Mouse (Mus musculus) hindbrain, embryonic 11.5 days (tissue): ENCODE results near the gene 1700109H08Rik. TPM values are rescaled to one million over a fixed set of nuclear protein-coding genes. Genes with fewer than 3 reads are reported as not detected.

Source experiments
- ATAC-seq: fragments of 200-750 bp; cut with Nextera tagmentation; 2 replicates; pipeline ENCODE4 v1.8.0; 2017; ENCODE audit warnings: mild to moderate bottlenecking, moderate TSS enrichment, moderate library complexity; ENCODE audit not compliant: low FRiP score
- DNase-seq: peaks from one replicate; pipeline ENCODE4 v3.0.0-alpha.2; 2015; ENCODE audit warnings: low spot score
- H3K27ac ChIP-seq: fragments of 300-500 bp; sonication (generic); 2 replicates; pipeline ENCODE4 v1.5.1; 2014; ENCODE audit warnings: mild to moderate bottlenecking, low read depth, low read length
- H3K27me3 ChIP-seq: fragments of 300-500 bp; sonication (generic); 2 replicates; pipeline ENCODE4 v1.6.1; 2014; ENCODE audit warnings: mild to moderate bottlenecking, low read length, moderate library complexity, mixed read lengths; ENCODE audit not compliant: control insufficient read depth, insufficient read depth
- H3K36me3 ChIP-seq: fragments of 300-500 bp; sonication (generic); 2 replicates; pipeline ENCODE4 v1.6.1; 2014; ENCODE audit warnings: mild to moderate bottlenecking, low read length, moderate library complexity, mixed read lengths; ENCODE audit not compliant: control insufficient read depth, insufficient read depth
- H3K4me1 ChIP-seq: fragments of 300-500 bp; sonication (generic); replicated peaks from 2 replicates; pipeline ENCODE4 v1.6.1; 2014; ENCODE audit warnings: low read length, mixed read lengths; ENCODE audit not compliant: control insufficient read depth, insufficient read depth
- H3K4me2 ChIP-seq: fragments of 300-500 bp; sonication (generic); replicated peaks from 2 replicates; pipeline ENCODE4 v1.6.1; 2014; ENCODE audit warnings: mild to moderate bottlenecking, low read depth, low read length
- H3K4me3 ChIP-seq: fragments of 300-500 bp; sonication (generic); 2 replicates; pipeline ENCODE4 v1.5.1; 2014; ENCODE audit warnings: low read depth, low read length
- H3K9ac ChIP-seq: fragments of 300-500 bp; sonication (generic); 2 replicates; pipeline ENCODE4 v1.6.1; 2014; ENCODE audit warnings: low read depth, low read length
- H3K9me3 ChIP-seq: fragments of 300-500 bp; sonication (generic); 2 replicates; pipeline ENCODE4 v1.6.1; 2016; ENCODE audit warnings: low read length; ENCODE audit not compliant: control insufficient read depth
- whole genome bisulfite sequencing: fragments of 180-500 bp; shearing (Covaris S2); extraction: QIAGEN DNeasy Blood & Tissue Kit; methylation state at CpG from one replicate; pipeline ENCODE4 v1.1.7; 2014; 5-methylcytosine and 5-hydroxymethylcytosine counted together
- polyA plus RNA-seq: library from polyadenylated mRNA; unstranded; fragments of >200 nt; fragmentation: Nextera tagmentation; extraction: Ambion mirVana; gene quantifications from 2 replicates; pipeline ENCODE4 v1.2.1, GENCODE M21; 2014

Gene 1700109H08Rik
- polyA plus RNA-seq, 1 experiment from 2014 or later, result 5.1 TPM

DNA sequence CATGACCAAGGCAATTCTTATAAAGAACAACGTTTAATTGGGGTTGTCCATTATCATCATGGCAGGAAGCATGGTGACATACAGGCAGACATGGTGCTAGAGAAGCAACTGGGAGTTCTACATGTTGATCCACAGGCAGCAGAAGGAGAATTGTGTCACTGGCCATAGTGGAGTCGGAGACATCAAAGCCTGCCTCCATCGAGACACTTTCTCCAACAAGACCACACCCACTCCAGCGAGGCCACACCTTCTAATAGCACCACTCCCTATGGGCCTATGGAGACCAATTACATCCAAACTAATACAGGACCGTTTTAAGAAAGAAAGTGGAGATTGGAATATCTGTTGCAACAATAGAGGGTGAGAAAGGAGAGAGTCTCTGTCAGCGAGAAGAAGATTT is 29.5 kb upstream of the 1700109H08Rik start:
- DNase-seq (no peak), ATAC-seq (no peak)
- Histone ChIP-seq H3K9ac (no peak overlapping the region), H3K36me3 (0 out of 2 replicates have a peak, but pooled peaks cover under 1% of the 10 kb centered on the region), H3K4me2 (no peak overlapping the region), H3K4me3 (no peak overlapping the region), H3K9me3 (no peaks in the 10 kb centered on the region), H3K27me3 (no peaks in the 10 kb centered on the region), H3K27ac (no peak overlapping the region), H3K4me1 (no peaks in the 10 kb centered on the region)
- WGBS, result 83% methylated on average over 6 of the region's 6 CpGs

DNA sequence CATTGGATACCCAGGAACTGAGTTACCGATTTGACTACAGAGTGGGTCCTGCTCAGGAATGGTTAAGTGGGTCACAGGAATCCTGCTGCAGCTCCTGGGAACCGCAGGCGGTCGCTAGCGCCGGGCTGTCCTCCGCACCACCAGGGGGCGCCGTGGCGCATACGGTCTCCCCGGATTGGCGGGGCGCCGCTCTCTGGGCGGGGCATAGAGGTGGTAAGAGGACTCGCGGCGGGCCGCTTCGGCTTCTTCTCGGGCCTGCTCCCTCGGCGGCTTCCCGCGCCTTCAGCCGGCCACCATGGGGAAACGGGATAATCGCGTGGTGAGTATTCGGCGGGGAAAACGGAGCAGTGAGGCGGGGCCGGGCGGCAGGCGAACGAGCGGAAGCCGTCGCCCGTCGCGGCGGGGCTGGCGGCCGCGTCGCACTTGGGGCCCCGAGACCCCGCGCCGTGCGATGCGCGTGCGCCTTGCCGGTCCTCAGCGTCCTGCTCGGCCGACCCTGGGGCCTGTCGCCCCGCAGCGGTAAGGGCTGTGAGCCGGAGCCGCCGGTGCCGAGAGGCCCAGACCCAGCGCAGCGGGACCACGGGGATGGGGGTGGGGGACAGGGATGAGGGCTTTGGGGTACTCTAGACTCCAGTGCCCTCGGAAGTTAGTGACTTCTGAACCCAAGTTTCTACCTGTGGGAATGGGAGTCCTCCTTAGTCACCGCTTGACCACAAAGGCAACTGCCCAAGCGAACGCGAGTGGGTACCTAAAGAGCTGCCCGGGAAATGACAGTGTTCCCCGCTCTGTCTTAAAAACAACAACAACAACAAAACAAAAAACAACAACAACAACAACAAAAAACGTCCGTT is 27.5 kb upstream of the 1700109H08Rik start, which contains the start of gene Fam133b:
Gene Fam133b (plus strand): TSS at position 205 of the 851 bp plus-strand sequence.
- WGBS, result under 1% methylated on average over 59 of the region's 80 CpGs
- Histone ChIP-seq H3K27ac (peak within 1 kb of the TSS; percentile 79), H3K9ac (peak within 1 kb of the TSS; percentile 95), H3K4me3 (peak within 1 kb of the TSS; percentile 89), H3K4me2 (peak within 1 kb of the TSS; percentile 52), H3K27me3 (no peaks in the 10 kb centered on the region), H3K36me3 (0 out of 2 replicates have a peak, but pooled peaks cover 2% of the 10 kb centered on the region), H3K9me3 (no peaks in the 10 kb centered on the region), H3K4me1 (no peaks in the 10 kb centered on the region)
- DNase-seq, result peak; percentile 98
- peak; percentile 98 for ATAC-seq

DNA sequence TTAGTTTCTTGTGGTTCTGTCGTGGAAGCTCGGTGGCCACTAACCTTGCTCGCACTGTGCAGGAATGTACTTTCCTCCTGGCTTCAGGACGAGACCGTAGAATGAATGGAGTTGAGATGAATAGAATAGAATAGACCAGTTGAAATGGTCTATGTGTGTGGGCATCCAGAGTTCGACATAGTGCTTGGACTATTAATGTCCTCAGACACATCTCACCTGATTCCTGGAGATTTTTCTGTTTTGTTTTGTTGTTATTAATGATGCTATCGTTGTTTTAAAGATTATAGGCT is 26.9 kb upstream of the 1700109H08Rik start:
- Histone ChIP-seq H3K4me2 (peak overlapping the region; percentile 52), H3K27ac (no peak overlapping the region), H3K9me3 (no peaks in the 10 kb centered on the region), H3K36me3 (0 out of 2 replicates have a peak, but pooled peaks cover 2% of the 10 kb centered on the region), H3K4me3 (peak overlapping the region; percentile 89), H3K9ac (peak overlapping the region; percentile 95), H3K4me1 (no peaks in the 10 kb centered on the region), H3K27me3 (no peaks in the 10 kb centered on the region)
- peak; percentile 31; the same call in 1 of the 2 replicates for ATAC-seq
- 12% methylated on average over 7 of the region's 7 CpGs for WGBS
- no peak for DNase-seq

DNA sequence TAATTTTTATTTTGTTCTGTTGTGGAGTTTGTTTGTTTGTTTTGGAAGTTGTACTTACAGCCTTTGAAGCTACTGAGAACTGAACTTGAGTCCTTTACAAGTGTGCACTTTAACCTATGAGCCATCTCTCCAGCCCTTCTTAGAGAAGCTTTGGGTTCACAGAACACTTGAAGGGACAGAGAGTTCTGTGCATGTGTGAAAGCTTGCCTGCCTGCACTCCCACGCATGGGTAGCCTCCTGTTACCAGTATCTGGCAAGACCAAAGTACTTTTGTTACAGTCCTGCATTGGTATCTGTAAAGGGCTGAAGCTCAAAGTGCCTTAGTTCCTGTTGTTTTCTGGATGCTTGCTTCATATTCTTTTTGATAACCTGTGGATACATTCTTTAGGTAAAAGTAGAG is 25.1 kb upstream of the 1700109H08Rik start:
- H3K36me3 ChIP-seq, result 0 out of 2 replicates have a peak, but pooled peaks cover 2% of the 10 kb centered on the region
- no peak overlapping the region for H3K27ac ChIP-seq
- no peak overlapping the region for H3K4me3 ChIP-seq
- H3K4me1 ChIP-seq, result no peaks in the 10 kb centered on the region
- no peaks in the 10 kb centered on the region for H3K27me3 ChIP-seq
- DNase-seq (no peak), ATAC-seq (no peak)
- no peaks in the 10 kb centered on the region for H3K9me3 ChIP-seq
- WGBS, result 91% methylated on average over 1 of the region's 1 CpGs
- no peak overlapping the region for H3K4me2 ChIP-seq
- no peak overlapping the region for H3K9ac ChIP-seq

DNA sequence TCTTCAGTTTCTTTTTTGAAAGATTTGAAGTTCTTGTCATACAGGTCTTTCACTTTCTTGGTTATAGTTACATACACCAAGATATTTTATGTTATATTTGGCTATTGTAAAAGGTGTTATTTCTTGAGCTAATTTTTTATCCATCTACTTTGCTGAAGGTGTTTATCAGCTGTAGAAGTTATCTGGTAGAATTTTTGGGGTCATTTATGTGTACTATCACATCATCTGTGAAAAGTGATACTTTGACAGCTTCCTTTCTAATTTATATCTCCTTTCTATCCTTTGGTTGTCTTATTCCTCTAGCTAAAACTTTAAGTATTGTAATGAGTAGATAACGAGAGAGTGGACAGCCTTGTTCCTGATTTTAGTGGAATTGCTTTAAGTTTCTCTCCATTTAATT is 19.9 kb upstream of the 1700109H08Rik start:
- Histone ChIP-seq H3K27ac (no peak overlapping the region), H3K9me3 (no peaks in the 10 kb centered on the region), H3K36me3 (0 out of 2 replicates have a peak, but pooled peaks cover 2% of the 10 kb centered on the region), H3K9ac (no peak overlapping the region), H3K4me1 (no peaks in the 10 kb centered on the region), H3K4me2 (no peak overlapping the region), H3K27me3 (no peaks in the 10 kb centered on the region), H3K4me3 (no peak overlapping the region)
- no peak for ATAC-seq
- 97% methylated on average over 1 of the region's 1 CpGs for WGBS
- no peak for DNase-seq

DNA sequence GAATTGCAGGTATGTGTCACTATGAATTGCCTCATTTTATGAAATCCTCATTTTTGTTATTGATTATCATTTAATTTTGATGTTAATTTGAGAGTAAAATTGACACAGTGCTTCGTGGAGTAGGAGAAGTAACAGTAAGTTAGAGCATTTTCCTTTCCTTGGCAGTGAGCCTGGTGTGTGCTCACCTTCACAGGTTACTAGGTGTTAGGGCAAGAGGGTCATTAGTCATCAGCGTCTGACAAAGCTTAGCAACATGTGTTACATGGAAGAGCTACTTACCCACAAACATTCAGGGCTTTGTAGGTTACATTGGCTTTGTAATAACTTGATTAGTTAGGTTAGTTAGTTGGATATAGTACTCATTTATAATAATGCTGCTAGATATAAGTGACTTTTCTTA is 17.2 kb upstream of the 1700109H08Rik start:
- no peak overlapping the region for H3K27ac ChIP-seq
- H3K9me3 ChIP-seq, result no peaks in the 10 kb centered on the region
- WGBS, result 84% methylated on average over 2 of the region's 2 CpGs
- no peaks in the 10 kb centered on the region for H3K36me3 ChIP-seq
- no peaks in the 10 kb centered on the region for H3K27me3 ChIP-seq
- ATAC-seq (no peak), DNase-seq (no peak)
- no peaks in the 10 kb centered on the region for H3K4me1 ChIP-seq
- no peak overlapping the region for H3K4me3 ChIP-seq
- H3K9ac ChIP-seq, result no peak overlapping the region
- H3K4me2 ChIP-seq, result no peak overlapping the region

DNA sequence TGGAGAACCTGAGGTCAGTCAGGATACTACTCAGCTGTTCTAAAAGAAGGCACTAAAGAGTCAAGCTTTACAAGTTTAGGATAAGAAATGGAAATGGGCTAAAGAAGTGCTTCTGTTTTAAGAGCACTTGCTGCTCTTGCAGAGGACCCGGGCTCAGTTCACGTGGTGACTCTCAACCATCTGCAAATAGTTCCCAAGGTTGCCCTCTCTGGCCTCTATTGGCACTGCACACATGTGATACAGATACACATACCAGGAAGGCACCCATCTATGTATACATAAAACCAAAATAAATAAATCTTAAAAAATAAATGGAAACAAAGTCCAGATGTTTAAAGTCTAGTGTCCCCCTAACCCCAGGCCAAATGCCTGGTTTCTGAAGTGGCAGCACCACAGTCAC is 3.5 kb downstream of the 1700109H08Rik start:
- Histone ChIP-seq H3K4me1 (no peaks in the 10 kb centered on the region), H3K36me3 (peaks cover 42% of the 10 kb centered on the region), H3K4me3 (no peak overlapping the region), H3K27me3 (no peaks in the 10 kb centered on the region), H3K9ac (no peak overlapping the region), H3K27ac (no peak overlapping the region), H3K9me3 (no peaks in the 10 kb centered on the region), H3K4me2 (no peak overlapping the region)
- DNase-seq (no peak), ATAC-seq (no peak)
- 94% methylated on average over 2 of the region's 2 CpGs for WGBS

DNA sequence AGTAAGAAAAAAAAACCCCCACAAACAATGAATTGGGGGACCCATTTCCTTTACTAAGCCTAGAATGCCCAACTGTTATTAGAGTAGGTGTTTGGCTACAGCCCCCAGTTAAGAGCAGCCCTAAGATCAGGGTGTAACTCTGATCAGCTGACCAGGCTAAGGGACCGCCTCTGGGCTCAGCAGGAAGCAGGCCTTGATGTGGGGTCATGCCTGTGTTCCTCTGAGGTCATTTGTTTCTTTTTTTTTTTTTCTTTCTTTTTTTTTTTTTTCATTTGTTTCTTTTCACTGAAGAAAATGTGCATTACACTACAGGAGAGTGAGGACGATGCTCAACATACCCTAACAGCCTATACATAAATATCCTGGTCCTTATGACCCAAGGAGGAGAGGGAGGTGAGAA is 6.6 kb downstream of the 1700109H08Rik start:
- no peaks in the 10 kb centered on the region for H3K4me1 ChIP-seq
- no peak overlapping the region for H3K9ac ChIP-seq
- WGBS, result 84% methylated on average over 2 of the region's 2 CpGs
- no peaks in the 10 kb centered on the region for H3K27me3 ChIP-seq
- peaks cover 30% of the 10 kb centered on the region for H3K36me3 ChIP-seq
- no peaks in the 10 kb centered on the region for H3K9me3 ChIP-seq
- H3K4me2 ChIP-seq, result no peak overlapping the region
- DNase-seq, result no peak
- no peak overlapping the region for H3K27ac ChIP-seq
- no peak overlapping the region for H3K4me3 ChIP-seq
- ATAC-seq, result no peak

DNA sequence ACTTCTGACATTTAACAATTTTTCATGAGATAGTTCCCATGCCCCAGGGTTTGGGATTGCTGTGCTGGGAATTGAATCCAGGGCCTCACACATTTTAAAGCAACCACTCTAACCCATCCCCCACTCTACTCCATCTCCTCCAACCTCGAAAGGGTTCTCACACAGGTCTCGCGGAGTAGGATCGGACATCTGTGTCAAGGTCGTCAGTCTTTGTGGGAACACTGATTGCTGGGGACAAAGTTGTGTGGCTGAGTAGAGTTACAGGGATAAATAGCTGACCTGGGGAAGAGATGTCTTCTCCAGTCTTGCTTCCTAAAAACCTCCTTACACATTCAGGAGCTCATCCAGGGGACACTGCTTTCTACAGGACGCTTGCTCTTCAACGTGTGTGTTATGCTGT is 7.7 kb downstream of the 1700109H08Rik start:
- Histone ChIP-seq H3K27ac (no peak overlapping the region), H3K9ac (no peak overlapping the region), H3K27me3 (no peaks in the 10 kb centered on the region), H3K4me3 (no peak overlapping the region), H3K9me3 (no peaks in the 10 kb centered on the region), H3K4me2 (no peak overlapping the region), H3K36me3 (peaks cover 28% of the 10 kb centered on the region), H3K4me1 (no peaks in the 10 kb centered on the region)
- ATAC-seq (no peak), DNase-seq (no peak)
- 95% methylated on average over 7 of the region's 7 CpGs for WGBS
